Mouse (Mus musculus) cerebellum, adult 18-20 months (tissue): ENCODE measurements around the gene Mslnl.
A peak's percentile ranks its signal among the peaks of the same experiment; 100 is the strongest.
"Not testable (repeated sequence)": the region's sequence is repeated elsewhere in the genome, so short reads cannot be mapped to it uniquely, and the experiment has no call there.

Experiments
- DNase-seq, 2 experiments: peaks; one replicate each; pipeline ENCODE4 v3.0.0; 2021

The Mslnl gene

GRCm38 (mm10) chr17:25735745-25736144 lies at the start of gene Mslnl:
Gene Mslnl, plus strand, starts transcription at chr17:25736042.
- no peak for DNase-seq

GRCm38 (mm10) chr17:25686323-25686722 lies 49.5 kb upstream of the Mslnl start:
- no peak for DNase-seq

GRCm38 (mm10) chr17:25688922-25689321 lies 46.9 kb upstream of the Mslnl start:
- no peak for DNase-seq

GRCm38 (mm10) chr17:25696263-25696662 lies 39.6 kb upstream of the Mslnl start:
- DNase-seq = no peak

- peak; percentile 74 to 82 for DNase-seq
These were observed 37.4 kb upstream of the Mslnl start for GRCm38 (mm10) chr17:25698446-25698845.

- no peak for DNase-seq
These were observed 34.9 kb upstream of the Mslnl start for GRCm38 (mm10) chr17:25700863-25701496.

GRCm38 (mm10) chr17:25709994-25710393 lies 25.8 kb upstream of the Mslnl start:
- DNase-seq = no peak

- DNase-seq = no peak
These were observed 24.7 kb upstream of the Mslnl start for GRCm38 (mm10) chr17:25711136-25711535.

GRCm38 (mm10) chr17:25715627-25716026 lies 20.2 kb upstream of the Mslnl start:
- no peak for DNase-seq

GRCm38 (mm10) chr17:25716130-25716529 lies 19.7 kb upstream of the Mslnl start:
- no peak for DNase-seq

GRCm38 (mm10) chr17:25716711-25717637 lies 18.9 kb upstream of the Mslnl start, which contains the start of gene Gng13:
Gene Gng13, plus strand, starts transcription at chr17:25717171.
- no peak for DNase-seq

- no peak for DNase-seq
These were observed 18.2 kb upstream of the Mslnl start for GRCm38 (mm10) chr17:25717691-25718090.

GRCm38 (mm10) chr17:25721476-25721875 lies 14.4 kb upstream of the Mslnl start:
- DNase-seq = no peak

- DNase-seq = no peak
These were observed 12.4 kb upstream of the Mslnl start for GRCm38 (mm10) chr17:25723470-25723869.

GRCm38 (mm10) chr17:25723919-25724318 lies 11.9 kb upstream of the Mslnl start:
- DNase-seq = no peak

- no peak for DNase-seq
These were observed 10.6 kb upstream of the Mslnl start for GRCm38 (mm10) chr17:25725264-25725663.

GRCm38 (mm10) chr17:25727265-25728008 lies 8.4 kb upstream of the Mslnl start, which contains the start of the genes Chtf18 and Rpusd1:
Gene Chtf18, minus strand, starts transcription at chr17:25727419.
Gene Rpusd1, plus strand, starts transcription at chr17:25727670.
- DNase-seq = peak; percentile 99 to 100

- DNase-seq = no peak
These were observed 7.9 kb upstream of the Mslnl start for GRCm38 (mm10) chr17:25728009-25728270.

- DNase-seq = peak; percentile 87 to 88
These were observed 3.8 kb upstream of the Mslnl start for GRCm38 (mm10) chr17:25732082-25732481.

- no peak for DNase-seq
These were observed 596 bp upstream of the Mslnl start for GRCm38 (mm10) chr17:25735246-25735645.

GRCm38 (mm10) chr17:25738861-25739260 lies 3.0 kb downstream of the Mslnl start:
- DNase-seq = no peak

- DNase-seq = not testable (repeated sequence)
These were observed 5.6 kb downstream of the Mslnl start for GRCm38 (mm10) chr17:25741471-25741870.

- no peak for DNase-seq
These were observed 8.0 kb downstream of the Mslnl start for GRCm38 (mm10) chr17:25743831-25744230.
